Mouse (Mus musculus): Measurements from ENCODE around the gene Tfeb. TPM values are rescaled to one million over a fixed set of nuclear protein-coding genes. Genes with fewer than 3 reads are reported as not detected.

The Tfeb gene
- polyA plus RNA-seq, 1 experiment from 2014 or later = 11.5 TPM

DNA sequence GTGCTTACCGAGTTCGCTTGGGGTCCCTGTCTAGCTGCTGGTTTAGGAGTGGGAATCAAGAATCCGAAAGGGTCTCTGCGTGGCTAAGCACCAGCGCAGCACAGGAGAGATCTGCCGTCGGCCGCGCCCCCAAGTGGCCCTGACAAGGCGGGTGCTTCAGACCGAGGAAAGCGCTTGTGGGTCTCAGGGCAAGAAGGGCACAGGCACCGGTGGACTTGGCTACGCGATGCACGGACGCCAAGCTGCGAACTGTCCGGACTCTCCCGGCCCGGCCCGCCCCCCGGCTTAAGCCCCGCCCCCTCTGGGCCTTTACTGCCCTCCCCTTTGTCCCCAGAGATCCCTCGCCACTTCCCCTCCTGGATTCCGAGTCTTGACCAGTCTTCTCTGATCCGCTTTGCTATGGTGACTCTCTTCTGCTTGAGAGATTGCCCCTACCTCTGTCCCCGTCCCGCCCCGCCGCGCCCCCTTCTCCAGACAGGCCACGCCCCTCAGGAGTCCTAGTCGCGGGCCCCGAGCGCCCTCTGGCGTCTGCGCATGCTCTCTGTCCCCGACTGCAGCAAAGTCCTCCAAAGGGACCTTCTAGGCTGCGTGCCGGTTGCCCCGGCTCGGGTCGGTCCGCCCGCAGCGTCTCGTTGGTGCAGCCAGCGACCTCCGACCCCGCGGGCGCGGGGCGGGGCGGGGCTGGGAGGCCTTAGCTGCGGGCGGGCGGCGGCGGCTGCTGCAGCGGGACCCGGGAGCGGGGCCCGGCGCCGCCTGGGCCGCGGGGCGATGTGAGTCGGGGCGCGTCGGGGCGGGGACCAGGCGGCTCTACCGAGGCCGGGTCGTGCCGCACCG is 42.1 kb upstream of the Tfeb start, which contains the start of gene Prickle4:
Gene Prickle4 (minus strand): TSS at position 234 of the 834 bp plus-strand sequence.
- ATAC-seq (ENCODE audit: insufficient read depth, low FRiP score) = peak; percentile 95
- Histone ChIP-seq H3K9me3 (replicated peaks; ENCODE audit: control insufficient read depth, low read length) (no peaks in the 10 kb centered on the region), H3K4me1 (ENCODE audit: control insufficient read depth, insufficient read depth, low read length) (peaks cover 15% of the 10 kb centered on the region), H3K27ac (ENCODE audit: low read length) (peak within 1 kb of the TSS; percentile 64), H3K4me2 (ENCODE audit: low read depth, low read length) (peak within 1 kb of the TSS; percentile 97), H3K36me3 (ENCODE audit: control insufficient read depth, insufficient read depth, low read length) (no peaks in the 10 kb centered on the region), H3K27me3 (ENCODE audit: control insufficient read depth, insufficient read depth, low read length) (no peaks in the 10 kb centered on the region), H3K4me3 (replicated peaks; ENCODE audit: low read length) (peak within 1 kb of the TSS; percentile 77), H3K9ac (ENCODE audit: low read length) (peak within 1 kb of the TSS; percentile 90)
- under 1% methylated on average over 67 of the region's 82 CpGs for WGBS

GRCm38 (mm10) chr17:47695337-47695710 is 41.5 kb upstream of the Tfeb start:
- H3K9ac ChIP-seq (ENCODE audit: low read length) = peak overlapping the region; percentile 90
- no peaks in the 10 kb centered on the region for H3K27me3 ChIP-seq (ENCODE audit: control insufficient read depth, insufficient read depth, low read length)
- no peaks in the 10 kb centered on the region for H3K36me3 ChIP-seq (ENCODE audit: control insufficient read depth, insufficient read depth, low read length)
- ATAC-seq (ENCODE audit: insufficient read depth, low FRiP score) = no peak; the same call in 1 of the 2 replicates
- H3K9me3 ChIP-seq (replicated peaks; ENCODE audit: control insufficient read depth, low read length) = no peaks in the 10 kb centered on the region
- no peak overlapping the region for H3K27ac ChIP-seq (ENCODE audit: low read length)
- H3K4me2 ChIP-seq (ENCODE audit: low read depth, low read length) = peak overlapping the region; percentile 97
- peak overlapping the region; percentile 77 for H3K4me3 ChIP-seq (replicated peaks; ENCODE audit: low read length)
- 0% methylated on average over 22 of the region's 23 CpGs for WGBS
- peaks cover 13% of the 10 kb centered on the region for H3K4me1 ChIP-seq (ENCODE audit: control insufficient read depth, insufficient read depth, low read length)

- ATAC-seq (ENCODE audit: insufficient read depth, low FRiP score) = no peak
- Histone ChIP-seq H3K36me3 (ENCODE audit: control insufficient read depth, insufficient read depth, low read length) (no peaks in the 10 kb centered on the region), H3K4me1 (ENCODE audit: control insufficient read depth, insufficient read depth, low read length) (peaks cover 13% of the 10 kb centered on the region), H3K27ac (ENCODE audit: low read length) (no peak overlapping the region), H3K9me3 (replicated peaks; ENCODE audit: control insufficient read depth, low read length) (no peaks in the 10 kb centered on the region), H3K4me3 (replicated peaks; ENCODE audit: low read length) (no peak overlapping the region), H3K9ac (ENCODE audit: low read length) (no peak overlapping the region), H3K4me2 (ENCODE audit: low read depth, low read length) (no peak overlapping the region), H3K27me3 (ENCODE audit: control insufficient read depth, insufficient read depth, low read length) (no peaks in the 10 kb centered on the region)
- 86% methylated on average over 10 of the region's 10 CpGs for WGBS
These were observed 38.7 kb upstream of the Tfeb start for GRCm38 (mm10) chr17:47698156-47698555.

- Histone ChIP-seq H3K36me3 (ENCODE audit: control insufficient read depth, insufficient read depth, low read length) (no peaks in the 10 kb centered on the region), H3K4me2 (ENCODE audit: low read depth, low read length) (no peak overlapping the region), H3K4me3 (replicated peaks; ENCODE audit: low read length) (no peak overlapping the region), H3K27ac (ENCODE audit: low read length) (no peak overlapping the region), H3K9me3 (replicated peaks; ENCODE audit: control insufficient read depth, low read length) (no peaks in the 10 kb centered on the region), H3K27me3 (ENCODE audit: control insufficient read depth, insufficient read depth, low read length) (no peaks in the 10 kb centered on the region), H3K9ac (ENCODE audit: low read length) (no peak overlapping the region), H3K4me1 (ENCODE audit: control insufficient read depth, insufficient read depth, low read length) (peaks cover 9% of the 10 kb centered on the region)
- no peak for ATAC-seq (ENCODE audit: insufficient read depth, low FRiP score)
- WGBS = 66% methylated on average over 2 of the region's 2 CpGs
These were observed 37.8 kb upstream of the Tfeb start for GRCm38 (mm10) chr17:47699055-47699454.

DNA sequence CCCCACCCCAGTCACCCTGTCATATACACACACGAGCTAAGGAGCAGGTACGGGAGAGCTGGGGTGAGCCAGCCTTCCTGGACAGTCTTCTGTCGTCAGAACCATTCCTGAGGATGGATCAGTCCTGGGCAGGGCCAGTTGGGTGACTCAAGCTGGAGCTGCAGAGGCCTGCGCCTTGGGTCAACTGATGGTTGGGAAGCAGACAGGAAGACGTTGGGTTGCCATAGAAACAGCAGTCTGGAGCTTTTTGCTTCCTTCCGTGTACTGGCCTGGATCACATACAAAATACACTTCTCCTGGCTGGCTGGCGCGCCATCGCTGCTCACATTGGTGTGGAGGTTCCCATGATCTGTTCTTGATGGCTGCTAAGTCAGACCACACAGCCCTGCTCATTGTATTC is 35.0 kb upstream of the Tfeb start:
- H3K4me1 ChIP-seq (ENCODE audit: control insufficient read depth, insufficient read depth, low read length) = peaks cover 3% of the 10 kb centered on the region; the same call in 1 of the 2 replicates
- H3K27ac ChIP-seq (ENCODE audit: low read length) = no peak overlapping the region
- H3K36me3 ChIP-seq (ENCODE audit: control insufficient read depth, insufficient read depth, low read length) = no peaks in the 10 kb centered on the region
- no peak overlapping the region for H3K4me3 ChIP-seq (replicated peaks; ENCODE audit: low read length)
- no peak overlapping the region for H3K9ac ChIP-seq (ENCODE audit: low read length)
- H3K4me2 ChIP-seq (ENCODE audit: low read depth, low read length) = no peak overlapping the region
- ATAC-seq (ENCODE audit: insufficient read depth, low FRiP score) = no peak
- no peaks in the 10 kb centered on the region for H3K9me3 ChIP-seq (replicated peaks; ENCODE audit: control insufficient read depth, low read length)
- no peaks in the 10 kb centered on the region for H3K27me3 ChIP-seq (ENCODE audit: control insufficient read depth, insufficient read depth, low read length)
- 68% methylated on average over 9 of the region's 9 CpGs for WGBS

DNA sequence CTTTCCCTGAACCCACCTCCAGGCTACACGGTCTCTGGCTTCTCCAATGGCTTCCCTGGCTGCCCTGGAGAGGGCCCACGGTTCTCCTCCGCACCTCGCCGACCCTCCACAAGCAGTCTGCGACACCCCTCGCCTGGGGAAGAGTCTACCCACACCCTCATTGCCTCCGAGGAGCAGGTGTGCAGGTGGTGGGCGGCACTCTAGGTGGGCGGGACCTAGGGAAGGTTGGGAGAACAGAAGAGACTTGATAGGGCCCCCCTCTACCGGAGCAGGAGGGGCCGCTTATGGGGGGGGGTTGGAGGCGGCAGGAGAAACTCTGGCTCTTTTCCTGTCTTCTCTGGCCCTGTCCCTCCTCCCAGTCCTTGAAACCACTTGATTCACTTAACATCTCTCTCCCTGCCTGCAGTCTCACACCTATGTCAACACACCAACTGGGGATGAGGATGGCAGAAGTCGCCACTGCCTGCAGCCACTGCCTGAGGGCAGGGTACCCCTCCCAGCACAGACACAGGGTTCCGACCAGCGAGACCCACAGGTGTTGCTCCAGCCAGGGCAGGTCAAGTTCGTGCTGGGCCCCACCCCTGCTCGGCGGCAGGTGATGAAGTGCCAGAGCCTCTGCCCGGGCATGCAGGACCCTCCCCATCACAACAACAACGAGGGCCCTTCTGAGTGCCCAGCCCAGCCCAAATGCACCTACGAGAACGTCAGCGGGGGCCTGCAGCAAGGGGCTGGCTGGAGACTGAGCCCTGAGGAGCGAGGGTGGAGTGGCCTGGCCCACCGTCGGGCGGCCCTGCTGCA is 34.1 kb upstream of the Tfeb start:
- Histone ChIP-seq H3K4me1 (ENCODE audit: control insufficient read depth, insufficient read depth, low read length) (peaks cover 6% of the 10 kb centered on the region; the same call in 1 of the 2 replicates), H3K9me3 (replicated peaks; ENCODE audit: control insufficient read depth, low read length) (no peaks in the 10 kb centered on the region), H3K9ac (ENCODE audit: low read length) (no peak overlapping the region), H3K27me3 (ENCODE audit: control insufficient read depth, insufficient read depth, low read length) (no peaks in the 10 kb centered on the region), H3K27ac (ENCODE audit: low read length) (no peak overlapping the region), H3K36me3 (ENCODE audit: control insufficient read depth, insufficient read depth, low read length) (no peaks in the 10 kb centered on the region), H3K4me3 (replicated peaks; ENCODE audit: low read length) (no peak overlapping the region), H3K4me2 (ENCODE audit: low read depth, low read length) (no peak overlapping the region)
- 39% methylated on average over 28 of the region's 28 CpGs for WGBS
- ATAC-seq (ENCODE audit: insufficient read depth, low FRiP score) = no peak

- Histone ChIP-seq H3K27me3 (ENCODE audit: control insufficient read depth, insufficient read depth, low read length) (no peaks in the 10 kb centered on the region), H3K4me1 (ENCODE audit: control insufficient read depth, insufficient read depth, low read length) (peaks cover 10% of the 10 kb centered on the region), H3K4me3 (replicated peaks; ENCODE audit: low read length) (no peak overlapping the region), H3K4me2 (ENCODE audit: low read depth, low read length) (no peak overlapping the region), H3K36me3 (ENCODE audit: control insufficient read depth, insufficient read depth, low read length) (no peaks in the 10 kb centered on the region), H3K9me3 (replicated peaks; ENCODE audit: control insufficient read depth, low read length) (no peaks in the 10 kb centered on the region), H3K27ac (ENCODE audit: low read length) (no peak overlapping the region), H3K9ac (ENCODE audit: low read length) (no peak overlapping the region)
- no peak for ATAC-seq (ENCODE audit: insufficient read depth, low FRiP score)
- WGBS = 43% methylated on average over 20 of the region's 20 CpGs
These were observed 33.3 kb upstream of the Tfeb start for GRCm38 (mm10) chr17:47703556-47703955.

GRCm38 (mm10) chr17:47704692-47705091 is 32.1 kb upstream of the Tfeb start:
- WGBS = 86% methylated on average over 4 of the region's 4 CpGs

DNA sequence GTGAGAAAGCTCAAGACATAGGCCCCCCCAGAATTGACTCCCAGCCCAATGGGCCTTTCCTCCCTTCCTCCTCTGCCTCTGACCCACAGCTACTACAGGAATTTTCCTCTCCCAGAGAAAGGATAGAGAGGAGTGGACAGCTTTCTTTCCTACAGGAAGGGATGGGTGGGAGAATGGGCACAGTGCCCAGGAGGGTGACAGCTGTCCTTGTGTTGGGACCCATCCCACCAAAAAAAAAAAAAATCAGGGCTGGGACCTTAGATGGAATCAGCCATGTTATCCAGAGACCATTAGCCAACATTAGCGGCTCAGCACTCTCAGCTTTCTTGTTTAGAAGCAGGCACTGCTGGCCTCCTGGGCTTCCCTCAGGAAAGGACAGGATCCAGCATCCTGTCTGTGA is 30.6 kb upstream of the Tfeb start:
- no peak for ATAC-seq (ENCODE audit: insufficient read depth, low FRiP score)
- WGBS = 55% methylated on average over 1 of the region's 1 CpGs
- H3K9me3 ChIP-seq (replicated peaks; ENCODE audit: control insufficient read depth, low read length) = no peaks in the 10 kb centered on the region

More at GRCm38 (mm10) chr17:47704692-47705091, 32.1 kb upstream of the Tfeb start:
- H3K4me3 ChIP-seq (replicated peaks; ENCODE audit: low read length) = no peak overlapping the region
- H3K4me2 ChIP-seq (ENCODE audit: low read depth, low read length) = no peak overlapping the region
- no peaks in the 10 kb centered on the region for H3K36me3 ChIP-seq (ENCODE audit: control insufficient read depth, insufficient read depth, low read length)
- no peak overlapping the region for H3K9ac ChIP-seq (ENCODE audit: low read length)
- ATAC-seq (ENCODE audit: insufficient read depth, low FRiP score) = no peak
- H3K4me1 ChIP-seq (ENCODE audit: control insufficient read depth, insufficient read depth, low read length) = peaks cover 14% of the 10 kb centered on the region
- no peaks in the 10 kb centered on the region for H3K27me3 ChIP-seq (ENCODE audit: control insufficient read depth, insufficient read depth, low read length)
- no peaks in the 10 kb centered on the region for H3K9me3 ChIP-seq (replicated peaks; ENCODE audit: control insufficient read depth, low read length)
- no peak overlapping the region for H3K27ac ChIP-seq (ENCODE audit: low read length)

More for the DNA sequence above, 30.6 kb upstream of the Tfeb start:
- Histone ChIP-seq H3K4me3 (replicated peaks; ENCODE audit: low read length) (no peak overlapping the region), H3K27ac (ENCODE audit: low read length) (no peak overlapping the region), H3K27me3 (ENCODE audit: control insufficient read depth, insufficient read depth, low read length) (no peaks in the 10 kb centered on the region), H3K4me1 (ENCODE audit: control insufficient read depth, insufficient read depth, low read length) (peaks cover 14% of the 10 kb centered on the region), H3K4me2 (ENCODE audit: low read depth, low read length) (no peak overlapping the region), H3K9ac (ENCODE audit: low read length) (no peak overlapping the region), H3K36me3 (ENCODE audit: control insufficient read depth, insufficient read depth, low read length) (no peaks in the 10 kb centered on the region)

All from stomach, embryonic 16.5 days (tissue).